Mouse (Mus musculus) forebrain, embryonic 13.5 days (tissue): ENCODE data around the gene Fyb. TPM values are rescaled to one million over a fixed set of nuclear protein-coding genes. Genes with fewer than 3 reads are reported as not detected.

Experiments
- ATAC-seq: fragments of 200-750 bp; cut with Nextera tagmentation; 2 replicates; pipeline ENCODE4 v1.8.0; 2017
- H3K27ac ChIP-seq: fragments of 300-500 bp; sonication (generic); 2 replicates; pipeline ENCODE4 v1.5.1; 2015; ENCODE audit warnings: inconsistent platforms, mild to moderate bottlenecking, moderate library complexity
- H3K27me3 ChIP-seq: fragments of 300-500 bp; sonication (generic); 2 replicates; pipeline ENCODE4 v1.6.1; 2015; ENCODE audit warnings: mild to moderate bottlenecking, inconsistent platforms
- H3K36me3 ChIP-seq: fragments of 300-500 bp; sonication (generic); 2 replicates; pipeline ENCODE4 v1.6.1; 2015; ENCODE audit warnings: mild to moderate bottlenecking, inconsistent platforms; ENCODE audit not compliant: poor library complexity, severe bottlenecking
- H3K4me1 ChIP-seq: fragments of 300-500 bp; sonication (generic); 2 replicates; pipeline ENCODE4 v1.6.1; 2015; ENCODE audit warnings: inconsistent platforms
- H3K4me2 ChIP-seq: fragments of 300-500 bp; sonication (generic); 2 replicates; pipeline ENCODE4 v1.6.1; 2015; ENCODE audit warnings: inconsistent platforms, mild to moderate bottlenecking, moderate library complexity
- H3K4me3 ChIP-seq: fragments of 300-500 bp; sonication (generic); 2 replicates; pipeline ENCODE4 v1.5.1; 2015; ENCODE audit warnings: mild to moderate bottlenecking, inconsistent platforms
- H3K9ac ChIP-seq: fragments of 300-500 bp; sonication (generic); 2 replicates; pipeline ENCODE4 v1.6.1; 2015; ENCODE audit warnings: mild to moderate bottlenecking, inconsistent platforms
- H3K9me3 ChIP-seq: fragments of 300-500 bp; sonication (generic); replicated peaks from 2 replicates; pipeline ENCODE4 v1.6.1; 2016; ENCODE audit warnings: inconsistent platforms
- WGBS: fragments of 180-500 bp; shearing (Covaris S2); methylation state at CpG from one replicate; pipeline ENCODE4 v1.1.7; 2015; 5-methylcytosine and 5-hydroxymethylcytosine counted together
- polyA plus RNA-seq: library from polyadenylated mRNA; unstranded; fragments of >200 nt; fragmentation: Nextera tagmentation; extraction: Ambion mirVana; gene quantifications from 2 replicates; pipeline ENCODE4 v1.2.1, GENCODE M21; 2015

The Fyb gene
- polyA plus RNA-seq, 1 experiment from 2014 or later = 1.6 TPM

- Histone ChIP-seq H3K27me3 (no peaks in the 10 kb centered on the region), H3K4me2 (no peak overlapping the region), H3K9ac (no peak overlapping the region), H3K9me3 (no peaks in the 10 kb centered on the region), H3K36me3 (no peaks in the 10 kb centered on the region), H3K27ac (no peak overlapping the region), H3K4me3 (no peak overlapping the region), H3K4me1 (no peaks in the 10 kb centered on the region)
- no peak for ATAC-seq
- WGBS = 81% methylated on average over 7 of the region's 7 CpGs
Measured at GRCm38 (mm10) chr15:6539639-6540338, 17.1 kb downstream of the Fyb start.

DNA sequence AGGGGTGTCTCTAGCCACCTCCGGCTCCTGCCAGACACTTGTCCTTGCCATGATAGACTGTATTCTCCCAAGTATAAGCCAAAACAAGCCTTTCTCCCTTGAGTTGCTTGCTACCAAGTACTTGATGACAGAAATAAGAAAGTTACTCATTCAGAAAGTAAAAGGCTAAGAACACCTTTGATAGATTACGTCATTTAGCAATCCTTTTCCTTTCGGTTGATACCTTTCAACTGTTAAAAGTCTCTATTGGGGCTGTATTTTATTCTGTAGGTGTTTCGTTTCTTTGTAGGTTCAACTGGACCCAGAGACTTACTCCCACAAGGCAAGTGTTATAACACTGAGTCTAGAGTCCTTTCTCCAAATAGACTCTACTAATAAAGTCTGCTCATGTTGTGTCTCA is 26.3 kb downstream of the Fyb start:
- Histone ChIP-seq H3K27ac (no peak overlapping the region), H3K9me3 (no peaks in the 10 kb centered on the region), H3K36me3 (no peaks in the 10 kb centered on the region), H3K9ac (no peak overlapping the region), H3K4me2 (no peak overlapping the region), H3K4me3 (no peak overlapping the region), H3K4me1 (no peaks in the 10 kb centered on the region), H3K27me3 (no peaks in the 10 kb centered on the region)
- WGBS = 94% methylated on average over 4 of the region's 4 CpGs
- no peak for ATAC-seq

- Histone ChIP-seq H3K27me3 (no peaks in the 10 kb centered on the region), H3K9me3 (no peaks in the 10 kb centered on the region), H3K36me3 (no peaks in the 10 kb centered on the region), H3K27ac (no peak overlapping the region), H3K4me3 (no peak overlapping the region), H3K9ac (no peak overlapping the region), H3K4me2 (no peak overlapping the region), H3K4me1 (no peaks in the 10 kb centered on the region)
- 95% methylated on average over 7 of the region's 7 CpGs for whole genome bisulfite sequencing
- ATAC-seq = no peak
Measured at GRCm38 (mm10) chr15:6551875-6552274, 29.2 kb downstream of the Fyb start.

GRCm38 (mm10) chr15:6554742-6555141 is 32.1 kb downstream of the Fyb start:
- Histone ChIP-seq H3K4me2 (no peak overlapping the region), H3K27me3 (no peaks in the 10 kb centered on the region), H3K4me1 (no peaks in the 10 kb centered on the region), H3K36me3 (no peaks in the 10 kb centered on the region), H3K27ac (no peak overlapping the region), H3K4me3 (no peak overlapping the region), H3K9me3 (no peaks in the 10 kb centered on the region), H3K9ac (no peak overlapping the region)
- ATAC-seq = no peak
- WGBS = 86% methylated on average over 4 of the region's 4 CpGs

- no peak overlapping the region for H3K4me3 ChIP-seq
- H3K27ac ChIP-seq = no peak overlapping the region
- WGBS = 46% methylated on average over 2 of the region's 2 CpGs
- H3K9ac ChIP-seq = no peak overlapping the region
- ATAC-seq = no peak
- H3K4me1 ChIP-seq = no peaks in the 10 kb centered on the region
- no peak overlapping the region for H3K4me2 ChIP-seq
- no peaks in the 10 kb centered on the region for H3K36me3 ChIP-seq
- H3K27me3 ChIP-seq = no peaks in the 10 kb centered on the region
- no peaks in the 10 kb centered on the region for H3K9me3 ChIP-seq
Measured at GRCm38 (mm10) chr15:6555536-6555935, 32.9 kb downstream of the Fyb start.

GRCm38 (mm10) chr15:6556272-6556671 is 33.6 kb downstream of the Fyb start:
- no peaks in the 10 kb centered on the region for H3K27me3 ChIP-seq
- WGBS = 91% methylated on average over 4 of the region's 4 CpGs
- H3K4me1 ChIP-seq = no peaks in the 10 kb centered on the region
- no peaks in the 10 kb centered on the region for H3K9me3 ChIP-seq
- H3K36me3 ChIP-seq = no peaks in the 10 kb centered on the region
- no peak overlapping the region for H3K4me2 ChIP-seq
- H3K4me3 ChIP-seq = no peak overlapping the region
- H3K27ac ChIP-seq = no peak overlapping the region
- H3K9ac ChIP-seq = no peak overlapping the region
- no peak for ATAC-seq

GRCm38 (mm10) chr15:6556911-6557310 is 34.3 kb downstream of the Fyb start:
- Histone ChIP-seq H3K4me2 (no peak overlapping the region), H3K27ac (no peak overlapping the region), H3K27me3 (no peaks in the 10 kb centered on the region), H3K4me1 (no peaks in the 10 kb centered on the region), H3K4me3 (no peak overlapping the region), H3K36me3 (no peaks in the 10 kb centered on the region), H3K9ac (no peak overlapping the region), H3K9me3 (no peaks in the 10 kb centered on the region)
- no peak for ATAC-seq
- 92% methylated on average over 6 of the region's 6 CpGs for WGBS

- no peaks in the 10 kb centered on the region for H3K9me3 ChIP-seq
- H3K36me3 ChIP-seq = no peaks in the 10 kb centered on the region
- H3K27ac ChIP-seq = no peak overlapping the region
- WGBS = 88% methylated on average over 4 of the region's 4 CpGs
- H3K4me2 ChIP-seq = no peak overlapping the region
- H3K4me3 ChIP-seq = no peak overlapping the region
- no peak for ATAC-seq
- H3K4me1 ChIP-seq = no peaks in the 10 kb centered on the region
- H3K9ac ChIP-seq = no peak overlapping the region
- H3K27me3 ChIP-seq = no peaks in the 10 kb centered on the region
Measured at GRCm38 (mm10) chr15:6557552-6557951, 34.9 kb downstream of the Fyb start.

- Histone ChIP-seq H3K4me2 (no peak overlapping the region), H3K4me3 (no peak overlapping the region), H3K36me3 (no peaks in the 10 kb centered on the region), H3K27ac (no peak overlapping the region), H3K9ac (no peak overlapping the region), H3K4me1 (no peaks in the 10 kb centered on the region), H3K9me3 (no peaks in the 10 kb centered on the region), H3K27me3 (no peaks in the 10 kb centered on the region)
- no peak for ATAC-seq
- WGBS = 86% methylated on average over 9 of the region's 9 CpGs
Measured at GRCm38 (mm10) chr15:6559188-6559587, 36.5 kb downstream of the Fyb start.

DNA sequence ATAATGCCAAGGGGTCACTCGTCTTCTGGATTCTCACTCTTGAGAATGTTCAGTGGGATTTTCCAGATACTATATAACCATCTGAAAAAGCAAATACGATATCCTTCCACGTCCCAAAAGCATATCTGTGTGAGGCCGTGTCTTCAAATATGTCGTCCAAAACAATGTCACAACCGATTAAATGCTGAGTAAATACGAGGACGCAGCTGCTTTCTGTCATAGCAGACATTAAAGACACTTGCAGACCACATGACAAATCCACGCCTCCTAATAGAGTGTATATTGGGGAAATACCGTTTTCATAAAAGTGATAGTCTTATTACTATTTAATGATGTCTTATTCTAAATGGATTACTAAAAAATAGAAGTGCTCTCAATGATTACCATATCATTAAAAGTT is 38.0 kb downstream of the Fyb start:
- Histone ChIP-seq H3K9ac (no peak overlapping the region), H3K27me3 (no peaks in the 10 kb centered on the region), H3K4me2 (no peak overlapping the region)

GRCm38 (mm10) chr15:6562161-6562560 is 39.5 kb downstream of the Fyb start:
- Histone ChIP-seq H3K27me3 (no peaks in the 10 kb centered on the region), H3K4me2 (no peak overlapping the region), H3K4me1 (0 out of 2 replicates have a peak, but pooled peaks cover 3% of the 10 kb centered on the region), H3K36me3 (no peaks in the 10 kb centered on the region), H3K27ac (no peak overlapping the region), H3K4me3 (no peak overlapping the region), H3K9me3 (no peaks in the 10 kb centered on the region), H3K9ac (no peak overlapping the region)
- 79% methylated on average over 4 of the region's 4 CpGs for WGBS
- ATAC-seq = no peak

More for the DNA sequence above, 38.0 kb downstream of the Fyb start:
- H3K27ac ChIP-seq = no peak overlapping the region
- no peak for ATAC-seq
- 0 out of 2 replicates have a peak, but pooled peaks cover 3% of the 10 kb centered on the region for H3K4me1 ChIP-seq
- no peaks in the 10 kb centered on the region for H3K9me3 ChIP-seq
- WGBS = 90% methylated on average over 10 of the region's 10 CpGs
- no peaks in the 10 kb centered on the region for H3K36me3 ChIP-seq
- H3K4me3 ChIP-seq = no peak overlapping the region

GRCm38 (mm10) chr15:6562629-6563028 is 40.0 kb downstream of the Fyb start:
- H3K4me2 ChIP-seq = no peak overlapping the region
- H3K27ac ChIP-seq = no peak overlapping the region
- no peak overlapping the region for H3K9ac ChIP-seq
- 92% methylated on average over 2 of the region's 2 CpGs for WGBS
- H3K4me1 ChIP-seq = 0 out of 2 replicates have a peak, but pooled peaks cover 3% of the 10 kb centered on the region
- H3K9me3 ChIP-seq = no peaks in the 10 kb centered on the region
- H3K36me3 ChIP-seq = no peaks in the 10 kb centered on the region
- H3K27me3 ChIP-seq = no peaks in the 10 kb centered on the region
- H3K4me3 ChIP-seq = no peak overlapping the region
- ATAC-seq = no peak

- Histone ChIP-seq H3K27ac (no peak overlapping the region), H3K9me3 (no peaks in the 10 kb centered on the region), H3K4me3 (no peak overlapping the region), H3K27me3 (no peaks in the 10 kb centered on the region), H3K4me1 (0 out of 2 replicates have a peak, but pooled peaks cover 3% of the 10 kb centered on the region), H3K4me2 (peak overlapping the region; percentile 32), H3K9ac (no peak overlapping the region), H3K36me3 (no peaks in the 10 kb centered on the region)
- 27% methylated on average over 11 of the region's 11 CpGs for WGBS
- no peak for ATAC-seq
Measured at GRCm38 (mm10) chr15:6564977-6565421, 42.3 kb downstream of the Fyb start.
